Mouse (Mus musculus) gastrocnemius, adult 2 months (tissue): ENCODE data around the gene Nfib. TPM values are rescaled to one million over a fixed set of nuclear protein-coding genes. Genes with fewer than 3 reads are reported as not detected.
A peak's percentile ranks its signal among the peaks of the same experiment; 100 is the strongest.

Experiments used
- DNase-seq: peaks from one replicate; pipeline ENCODE4 v3.0.0; 2022
- H3K27ac ChIP-seq: fragments of 200-600 bp; 2 replicates; pipeline ENCODE4 v1.8.1; 2022; ENCODE audit warnings: mild to moderate bottlenecking
- H3K4me3 ChIP-seq: fragments of 200-600 bp; 2 replicates; pipeline ENCODE4 v1.8.1; 2022; ENCODE audit warnings: mild to moderate bottlenecking, moderate library complexity
- CTCF ChIP-seq: fragments of 200-600 bp; IDR thresholded peaks from 2 replicates; pipeline ENCODE4 v1.8.1; 2022; ENCODE audit warnings: antibody characterized with exemption, mild to moderate bottlenecking, moderate library complexity
- intact Hi-C: fragments of 180-260 bp; cut with DNase I; formaldehyde crosslinking; loops from one replicate; pipeline ENCODE4 v1.15.1; 2025
- total RNA-seq, 2 experiments: library from RNA; stranded (reverse); gene quantifications; 2 replicates each; pipeline ENCODE4 v1.2.3; 2021

Gene Nfib
- total RNA-seq, 2 experiments from 2014 or later, result 67.9 to 93.6 TPM

GRCm38 (mm10) chr4:82555673-82556171 is 149.8 kb downstream of the Nfib start:
- peak; percentile 44 for DNase-seq
- Histone ChIP-seq H3K4me3 (peak overlapping the region; percentile 61), H3K27ac (peak overlapping the region; percentile 59)
- TF ChIP-seq CTCF, result no peak
- intact Hi-C loops, result no loop called here

- intact Hi-C loops, result no loop called here
- DNase-seq, result no peak
- H3K27ac ChIP-seq, result 0 out of 2 replicates have a peak overlapping the region, but pooled peaks have one; percentile 9
- no peak overlapping the region for H3K4me3 ChIP-seq
- TF ChIP-seq CTCF, result no peak
These were observed 151.9 kb downstream of the Nfib start for GRCm38 (mm10) chr4:82553658-82554057.

DNA sequence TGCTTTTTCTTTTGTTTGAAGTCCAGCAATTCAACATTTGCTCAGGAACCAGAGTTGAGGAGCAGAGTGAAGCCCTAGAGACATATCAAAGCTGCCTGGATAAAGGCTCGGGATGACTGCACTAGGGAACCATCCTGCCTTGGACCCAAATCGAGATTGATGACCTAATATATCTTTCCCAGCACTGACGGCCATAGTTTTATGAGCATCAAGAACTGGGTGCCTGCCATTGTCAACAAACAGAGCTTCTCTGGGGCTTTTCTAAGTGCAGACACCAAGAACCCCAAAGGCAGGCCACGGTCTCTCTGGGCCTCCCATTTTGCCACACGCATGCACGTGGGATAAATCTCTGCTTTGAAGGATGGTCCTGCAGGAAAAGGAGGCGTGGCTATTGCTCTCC is 153.3 kb downstream of the Nfib start:
- no peak for TF ChIP-seq CTCF
- peak; percentile 32 for DNase-seq
- H3K4me3 ChIP-seq, result no peak overlapping the region
- H3K27ac ChIP-seq, result peak overlapping the region; percentile 16; the same call in 1 of the 2 replicates
- intact Hi-C loops, result no loop called here

DNA sequence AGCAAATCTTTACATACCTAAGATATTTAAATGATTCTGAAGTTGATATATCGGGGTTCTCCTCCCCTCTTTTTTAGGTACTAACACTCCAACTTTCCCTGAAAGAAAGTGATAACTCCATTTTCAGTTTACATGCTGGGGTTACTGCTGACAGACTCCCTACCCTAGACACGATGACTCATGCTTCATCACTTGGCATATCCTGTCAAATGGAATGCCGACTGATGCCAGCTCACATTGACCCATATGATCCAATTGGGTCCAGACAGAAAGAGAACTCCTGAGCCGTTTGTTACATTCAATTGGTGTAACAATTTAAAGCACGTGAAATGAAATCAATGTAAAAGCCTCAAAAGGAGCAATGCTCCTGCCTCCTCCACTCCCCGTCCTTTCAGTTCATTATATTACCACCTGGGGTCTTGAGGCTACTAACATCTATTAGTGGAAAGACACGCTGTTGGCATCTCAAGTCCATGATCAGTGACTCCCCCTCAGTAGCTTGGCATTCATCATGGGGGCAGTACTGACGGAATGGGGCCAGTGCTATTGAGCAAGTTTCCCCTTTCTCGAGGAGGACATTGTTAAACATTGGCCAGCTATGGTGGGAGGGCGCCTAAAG is 155.7 kb downstream of the Nfib start:
- H3K4me3 ChIP-seq, result no peak overlapping the region
- no peak for DNase-seq
- TF ChIP-seq CTCF, result no peak
- no peak overlapping the region for H3K27ac ChIP-seq
- intact Hi-C loops, result loop anchor here (5.0 kb wide), 1 partner anchor 37 kb away; no protein-coding TSS in a partner anchor

DNA sequence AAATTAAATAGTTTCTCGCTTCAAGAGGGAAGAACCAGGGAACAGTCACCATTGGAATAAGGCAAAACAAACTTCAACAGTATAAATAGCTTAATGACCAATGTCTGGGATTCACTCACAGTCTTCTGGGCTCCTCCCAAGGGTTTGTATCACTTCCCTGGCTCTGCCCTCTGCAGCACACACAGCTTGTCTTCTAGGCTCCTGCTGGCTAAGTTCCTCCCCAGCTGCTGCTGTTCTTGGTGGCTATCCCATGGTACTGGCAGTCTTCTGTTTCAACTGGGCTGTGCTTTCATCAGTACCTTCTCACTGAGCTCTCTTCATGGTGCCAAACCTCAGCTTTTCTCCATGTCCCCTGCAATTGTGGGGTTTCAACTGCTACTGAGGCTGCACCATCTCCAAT is 157.3 kb downstream of the Nfib start:
- peak; percentile 86 for DNase-seq
- H3K4me3 ChIP-seq, result no peak overlapping the region; the same call in 1 of the 2 replicates
- H3K27ac ChIP-seq, result peak overlapping the region; percentile 88
- no peak for TF ChIP-seq CTCF
- intact Hi-C loops, result loop anchor here (5.0 kb wide), 1 partner anchor 39 kb away; no protein-coding TSS in a partner anchor

GRCm38 (mm10) chr4:82543936-82544335 is 161.6 kb downstream of the Nfib start:
- H3K27ac ChIP-seq, result peak overlapping the region; percentile 95; the same call in 1 of the 2 replicates
- no peak overlapping the region for H3K4me3 ChIP-seq
- intact Hi-C loops, result loop anchor here (5.0 kb wide), 1 partner anchor 1047 kb away; no protein-coding TSS in a partner anchor
- TF ChIP-seq CTCF, result no peak
- DNase-seq, result no peak

DNA sequence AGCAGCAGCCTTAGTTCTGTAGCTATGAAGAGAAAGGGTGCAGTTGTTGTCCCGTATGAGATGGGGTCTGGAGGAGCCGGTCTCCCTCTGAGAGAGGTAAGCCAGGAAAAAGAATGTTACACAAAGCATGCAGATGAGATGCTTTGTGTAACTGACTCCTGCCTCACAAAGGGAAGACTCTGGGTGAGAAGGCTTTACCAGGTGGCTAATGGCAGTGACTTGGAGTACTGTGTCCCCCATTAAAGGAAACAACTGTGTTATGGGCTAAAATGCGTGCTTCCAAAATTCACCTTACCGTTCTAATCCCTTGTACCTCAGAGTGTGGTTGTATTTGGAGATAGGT is 162.2 kb downstream of the Nfib start:
- TF ChIP-seq CTCF, result no peak
- no peak for DNase-seq
- no peak overlapping the region for H3K4me3 ChIP-seq
- intact Hi-C loops, result loop anchor here (5.0 kb wide), 1 partner anchor 1046 kb away; no protein-coding TSS in a partner anchor
- peak overlapping the region; percentile 95; the same call in 1 of the 2 replicates for H3K27ac ChIP-seq

GRCm38 (mm10) chr4:82542656-82543397 is 162.7 kb downstream of the Nfib start:
- no peak for DNase-seq
- no peak overlapping the region for H3K4me3 ChIP-seq
- H3K27ac ChIP-seq, result peak overlapping the region; percentile 95
- intact Hi-C loops, result loop anchor here (1.0 to 5.0 kb wide), 2 partner anchors 979 to 1046 kb away; no protein-coding TSS in a partner anchor
- no peak for TF ChIP-seq CTCF

DNA sequence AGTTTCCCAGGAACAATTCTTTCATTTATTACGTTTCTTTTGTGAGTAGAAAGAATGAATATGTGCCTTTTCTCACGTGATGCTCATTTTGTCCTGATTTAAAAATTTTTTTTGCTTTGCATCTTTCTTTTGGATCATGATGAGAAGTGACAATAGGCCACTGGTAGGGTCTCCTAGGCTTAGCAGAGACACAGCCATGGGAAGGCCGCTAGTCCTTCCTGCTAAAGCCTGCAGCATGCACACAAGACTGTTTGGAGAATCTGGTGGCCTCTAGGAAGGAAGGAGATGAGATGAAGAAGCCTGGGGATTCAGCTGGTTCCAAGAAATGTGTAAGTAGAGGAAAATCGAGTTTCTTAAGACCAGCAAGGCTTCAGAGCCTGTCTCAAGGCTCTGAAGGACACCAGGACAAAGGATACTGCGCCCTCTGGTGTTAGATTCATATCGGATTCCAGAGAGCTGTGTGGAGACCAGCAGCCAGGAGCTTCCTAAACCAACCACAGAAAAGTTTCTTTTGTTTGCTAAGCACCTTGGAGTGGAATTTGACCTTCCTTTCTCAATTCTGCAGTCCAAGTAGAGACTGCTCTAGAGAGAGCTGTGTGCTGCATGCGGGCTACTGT is 163.5 kb downstream of the Nfib start:
- intact Hi-C loops, result loop anchor here (1.0 to 5.0 kb wide), 2 partner anchors 978 to 1045 kb away; no protein-coding TSS in a partner anchor
- H3K27ac ChIP-seq, result peak overlapping the region; percentile 95

DNA sequence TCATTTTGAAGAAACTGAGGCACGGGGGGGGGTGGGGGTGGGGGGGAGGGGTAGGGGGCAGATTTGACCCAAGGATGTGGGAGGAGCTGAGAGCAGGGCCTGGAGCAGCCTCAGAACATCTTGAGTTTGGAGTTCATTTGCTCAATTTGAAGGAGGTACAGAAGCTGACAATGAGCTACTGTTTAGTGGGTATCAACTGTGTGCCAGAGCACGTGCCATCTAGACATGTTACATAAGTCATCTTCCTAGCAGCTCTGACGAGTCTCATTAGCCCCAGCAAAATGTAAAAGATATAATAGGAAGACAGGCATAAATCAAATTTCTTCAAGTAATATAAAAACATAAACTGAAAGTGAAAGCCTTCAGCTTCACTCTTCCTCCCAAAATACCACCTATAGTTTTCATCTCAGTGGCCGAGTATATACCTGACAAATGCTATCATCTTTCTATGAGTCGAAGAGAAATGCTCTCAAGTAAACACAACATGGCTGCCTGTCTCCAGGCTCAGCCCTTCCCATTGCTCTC is 165.0 kb downstream of the Nfib start:
- no peak for DNase-seq
- Histone ChIP-seq H3K27ac (peak overlapping the region; percentile 95), H3K4me3 (peak overlapping the region; percentile 79)
- TF ChIP-seq CTCF, result no peak
- intact Hi-C loops, result loop anchor here (5.0 kb wide), 1 partner anchor 1043 kb away; no protein-coding TSS in a partner anchor

More for the DNA sequence above, 163.5 kb downstream of the Nfib start:
- peak overlapping the region; percentile 79 for H3K4me3 ChIP-seq
- DNase-seq, result peak; percentile 78
- TF ChIP-seq CTCF, result peak; percentile 87

DNA sequence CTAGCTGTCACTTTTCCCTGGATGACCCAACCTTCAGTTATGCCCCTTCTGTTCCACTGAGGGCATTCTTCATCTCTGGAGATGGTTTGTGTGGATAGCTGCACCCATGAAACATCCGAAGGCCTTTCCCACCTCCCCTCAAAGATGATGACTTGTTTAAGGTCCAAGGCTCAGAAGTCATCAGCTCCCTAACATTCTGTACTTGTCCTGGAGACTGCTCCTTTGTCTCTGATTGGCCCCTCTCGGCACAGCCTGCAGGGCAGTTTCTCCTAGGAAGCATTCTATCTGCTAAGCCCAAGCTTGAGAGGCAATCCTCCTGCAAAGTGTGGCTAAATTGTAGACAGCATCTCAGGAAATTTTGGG is 165.5 kb downstream of the Nfib start:
- no peak for DNase-seq
- no peak for TF ChIP-seq CTCF
- intact Hi-C loops, result loop anchor here (5.0 kb wide), 1 partner anchor 1043 kb away; no protein-coding TSS in a partner anchor
- peak overlapping the region; percentile 79 for H3K4me3 ChIP-seq
- H3K27ac ChIP-seq, result peak overlapping the region; percentile 95

DNA sequence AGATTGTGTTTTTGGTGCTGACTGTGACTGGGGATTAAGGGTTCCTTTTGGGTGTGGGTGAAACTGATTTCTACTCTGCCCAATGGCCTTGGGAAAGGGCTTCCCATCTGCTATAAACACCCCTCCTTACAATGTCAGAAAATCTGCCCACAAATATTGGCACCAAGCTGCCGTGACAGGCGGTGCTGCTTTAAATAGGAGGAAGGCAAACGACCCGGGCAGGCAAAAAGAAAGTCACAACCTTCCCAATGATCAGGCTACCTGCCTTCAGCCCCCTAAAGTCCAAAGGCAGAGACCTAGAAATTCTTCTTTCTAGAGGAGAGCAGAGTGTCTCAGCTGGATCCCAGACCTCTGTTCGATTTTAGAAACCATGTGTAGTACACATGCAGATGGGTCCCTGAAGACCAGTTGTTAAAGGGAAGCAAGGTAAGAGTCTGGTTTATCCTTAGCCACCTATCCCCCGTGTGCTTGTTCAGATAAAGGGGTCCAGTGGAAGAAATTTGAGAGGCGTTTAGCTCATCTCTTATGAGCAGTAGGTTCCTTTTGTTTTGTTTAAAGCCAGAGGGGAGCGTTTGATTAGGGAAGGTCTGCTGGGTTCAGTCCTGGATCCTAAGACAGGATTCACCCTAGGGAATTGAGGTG is 166.0 kb downstream of the Nfib start:
- no peak for TF ChIP-seq CTCF
- peak; percentile 51 for DNase-seq
- intact Hi-C loops, result loop anchor here (2.0 to 5.0 kb wide), 2 partner anchors 29 to 1042 kb away; no protein-coding TSS in a partner anchor
- Histone ChIP-seq H3K27ac (peak overlapping the region; percentile 95), H3K4me3 (peak overlapping the region; percentile 79)
